Mouse (Mus musculus) liver, embryonic 12.5 days (tissue): Measurements from ENCODE around the gene Nol7. TPM values are rescaled to one million over a fixed set of nuclear protein-coding genes. Genes with fewer than 3 reads are reported as not detected.

Source experiments
- polyA plus RNA-seq: library from polyadenylated mRNA; unstranded; fragments of >200 nt; fragmentation: Nextera tagmentation; extraction: Ambion mirVana; gene quantifications from 2 replicates; pipeline ENCODE4 v1.2.1, GENCODE M21; 2016

Nol7 gene
- polyA plus RNA-seq, 1 experiment from 2014 or later, result 175 TPM

Other genes with a start within 250 kb of the Nol7 start
- 20.0 and 20.7 TPM in 2 replicates for gene Tbc1d7, start 226.9 kb upstream of the Nol7 start, polyA plus RNA-seq
- 0.18 and 0.54 TPM in 2 replicates for gene Gfod1, start 94.2 kb upstream of the Nol7 start, polyA plus RNA-seq
- 8.1 TPM in 2 replicates for gene Sirt5, start 32.9 kb upstream of the Nol7 start, polyA plus RNA-seq
- gene Ranbp9, start 82.9 kb downstream of the Nol7 start, polyA plus RNA-seq, result 3.3 and 4.5 TPM in 2 replicates
- gene Mcur1, start 161.8 kb downstream of the Nol7 start, polyA plus RNA-seq, result 8.3 and 9.0 TPM in 2 replicates
- gene Rnf182, start 217.3 kb downstream of the Nol7 start, polyA plus RNA-seq, result 0.19 and 0.20 TPM in 2 replicates